Mouse (Mus musculus) erythroblast, embryonic 14.5 days (primary cell): ENCODE results near the gene Cs.

Experiments used
- GATA1 ChIP-seq: IDR thresholded peaks from 2 replicates; pipeline ENCODE4 v1.6.1; 2012; ENCODE audit warnings: low read length, inconsistent platforms, mixed read lengths
- TAL1 ChIP-seq: IDR thresholded peaks from 3 replicates; pipeline ENCODE4 v1.6.1; 2012; ENCODE audit warnings: low read length, inconsistent platforms, mixed read lengths

DNA sequence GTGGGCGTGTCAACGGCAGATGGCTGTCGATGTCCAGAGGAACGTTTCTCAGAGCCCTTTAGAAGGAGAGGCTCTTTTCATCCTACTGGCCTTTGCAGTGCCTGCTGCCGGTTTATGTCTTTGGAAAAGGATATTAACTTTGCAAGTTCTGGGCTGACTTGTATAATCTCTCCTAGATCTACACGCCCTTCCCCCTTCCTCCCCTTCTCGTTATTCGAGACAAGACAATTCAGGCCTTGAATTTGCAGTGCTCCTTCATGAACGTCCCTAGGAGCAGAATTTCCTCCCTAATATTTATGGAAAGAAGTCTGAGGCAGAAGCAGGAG lies 31.6 kb downstream of the Cs start:
- TF ChIP-seq GATA1 (no peak), TAL1 (no peak)
